In genomic region chr3:9448541-9448940, GRCm38 (mm10) we compare ENCODE assay signal across 20 mouse cellular contexts.
A peak's percentile ranks its signal among the peaks of the same experiment; 100 is the strongest.
DNase-seq lines count a peak whose midpoint lies in the region; ATAC-seq and TF ChIP-seq lines count a peak whose summit lies in the region.
"Had no signal": no experiment of that assay in that cellular context is flagged by ENCODE, and none has a peak within 500 bp of the region (broad histone marks: within the 10 kb centered on the region; RNA-seq: fewer than 3 reads in every experiment).

No protein-coding gene starts in this region.

- H3K4me1 ChIP-seq in hindbrain, postnatal 0 days (ENCODE audit: insufficient read depth, low read length): no peaks in the 10 kb centered on the region
- H3K4me1 ChIP-seq in hindbrain, embryonic 13.5 days (replicated peaks): 0 out of 2 replicates have a peak, but pooled peaks cover 6% of the 10 kb centered on the region
- no peaks in the 10 kb centered on the region for H3K4me1 ChIP-seq in lung, embryonic 14.5 days (ENCODE audit: insufficient read depth)
- H3K4me1 ChIP-seq in stomach, postnatal 0 days (replicated peaks; ENCODE audit: control insufficient read depth, insufficient read depth): no peaks in the 10 kb centered on the region
- H3K4me1 ChIP-seq: limb, embryonic 13.5 days; liver, embryonic 15.5 days had no signal

- TF ChIP-seq EP300 in stomach, postnatal 0 days (optimal IDR thresholded peaks at IDR 0.05): no peak

- no peak for DNase-seq in hindbrain, postnatal 0 days (ENCODE audit: low spot score)
- DNase-seq in lung, embryonic 14.5 days: no peak
- DNase-seq in lung, postnatal 4 days: no peak
- DNase-seq in R1 (ENCODE audit: low read depth, low spot score): peak; percentile 59
- no peak for DNase-seq in stomach, postnatal 0 days (ENCODE audit: low spot score)
- DNase-seq: adrenal gland, postnatal 36 days; cerebellum, adult 9-10 months; gastrocnemius, postnatal 36 days; kidney, adult 8-10 months; kidney, postnatal 14 days; layer of hippocampus, postnatal 36 days; lung, postnatal 14 days; right cerebral cortex, postnatal 4 days; thymus, postnatal 25 days had no signal

- peak; percentile 29 for TF ChIP-seq CTCF in hindbrain, postnatal 0 days (IDR thresholded peaks at IDR 0.05; ENCODE audit: low read depth)
- peak; percentile 22; the same call in 1 of the 2 replicates for TF ChIP-seq CTCF in lung, embryonic 14.5 days (IDR thresholded peaks at IDR 0.05; ENCODE audit: low read depth)
- peak; percentile 45 for TF ChIP-seq CTCF in stomach, postnatal 0 days (IDR thresholded peaks at IDR 0.05; ENCODE audit: low read depth)

- 99% methylated on average over 5 of the region's 5 CpGs for WGBS in hindbrain, postnatal 0 days
- WGBS in hindbrain, embryonic 13.5 days: 96% methylated on average over 5 of the region's 5 CpGs
- 88% methylated on average over 5 of the region's 5 CpGs for WGBS in lung, embryonic 14.5 days
- 97% methylated on average over 5 of the region's 5 CpGs for WGBS in stomach, postnatal 0 days

- ATAC-seq in hindbrain, postnatal 0 days: no peak
- no peak for ATAC-seq in hindbrain, embryonic 13.5 days (ENCODE audit: low FRiP score)
- ATAC-seq in lung, embryonic 14.5 days (ENCODE audit: insufficient read depth): no peak
- ATAC-seq in stomach, postnatal 0 days (ENCODE audit: low FRiP score, low TSS enrichment): no peak
- no peak for ATAC-seq in megakaryocyte, adult 5-6 weeks (ENCODE audit: poor library complexity, severe bottlenecking)
- ATAC-seq: forebrain, embryonic 16.5 days had no signal

- peaks cover 16% of the 10 kb centered on the region; the same call in 1 of the 2 replicates for H3K36me3 ChIP-seq in hindbrain, postnatal 0 days (ENCODE audit: insufficient read depth, low read length)
- peaks cover 42% of the 10 kb centered on the region for H3K36me3 ChIP-seq in hindbrain, embryonic 13.5 days
- peaks cover 36% of the 10 kb centered on the region for H3K36me3 ChIP-seq in lung, embryonic 14.5 days (ENCODE audit: insufficient read depth)
- H3K36me3 ChIP-seq in stomach, postnatal 0 days (ENCODE audit: control insufficient read depth, insufficient read depth, low read length): 0 out of 2 replicates have a peak, but pooled peaks cover 2% of the 10 kb centered on the region
- H3K36me3 ChIP-seq: liver, embryonic 15.5 days had no signal

- H3K9ac ChIP-seq in hindbrain, postnatal 0 days (replicated peaks; ENCODE audit: low read length): no peak overlapping the region
- H3K9ac ChIP-seq in hindbrain, embryonic 13.5 days: no peak overlapping the region
- H3K9ac ChIP-seq in lung, embryonic 14.5 days: no peak overlapping the region
- no peak overlapping the region for H3K9ac ChIP-seq in stomach, postnatal 0 days (ENCODE audit: low read length)
- H3K9ac ChIP-seq: limb, embryonic 13.5 days; liver, embryonic 15.5 days had no signal

- H3K27ac ChIP-seq in hindbrain, postnatal 0 days: no peak overlapping the region
- no peak overlapping the region for H3K27ac ChIP-seq in hindbrain, embryonic 13.5 days
- no peak overlapping the region for H3K27ac ChIP-seq in lung, embryonic 14.5 days (ENCODE audit: low read depth)
- H3K27ac ChIP-seq in stomach, postnatal 0 days (replicated peaks): no peak overlapping the region
- H3K27ac ChIP-seq: limb, embryonic 13.5 days; liver, embryonic 15.5 days had no signal

- no peaks in the 10 kb centered on the region for H3K9me3 ChIP-seq in hindbrain, postnatal 0 days (ENCODE audit: low read length)
- 0 out of 2 replicates have a peak, but pooled peaks cover 3% of the 10 kb centered on the region for H3K9me3 ChIP-seq in hindbrain, embryonic 13.5 days
- H3K9me3 ChIP-seq in lung, embryonic 14.5 days (ENCODE audit: low read depth, low read length): no peaks in the 10 kb centered on the region
- no peaks in the 10 kb centered on the region for H3K9me3 ChIP-seq in stomach, postnatal 0 days (ENCODE audit: control insufficient read depth, low read length)
- H3K9me3 ChIP-seq: liver, embryonic 15.5 days had no signal

- H3K4me3 ChIP-seq in hindbrain, postnatal 0 days (ENCODE audit: low read length): no peak overlapping the region
- H3K4me3 ChIP-seq in hindbrain, embryonic 13.5 days: no peak overlapping the region
- H3K4me3 ChIP-seq in lung, embryonic 14.5 days (ENCODE audit: low read depth, low read length): no peak overlapping the region
- H3K4me3 ChIP-seq in stomach, postnatal 0 days (ENCODE audit: low read depth, low read length): no peak overlapping the region
- H3K4me3 ChIP-seq: limb, embryonic 13.5 days; liver, embryonic 15.5 days; megakaryocyte, embryonic 14.5 days had no signal

- no peaks in the 10 kb centered on the region for H3K27me3 ChIP-seq in hindbrain, postnatal 0 days (ENCODE audit: insufficient read depth, low read length)
- no peaks in the 10 kb centered on the region for H3K27me3 ChIP-seq in hindbrain, embryonic 13.5 days
- H3K27me3 ChIP-seq in lung, embryonic 14.5 days (ENCODE audit: insufficient read depth, low read length): no peaks in the 10 kb centered on the region
- H3K27me3 ChIP-seq in stomach, postnatal 0 days (ENCODE audit: control insufficient read depth, insufficient read depth, low read length): no peaks in the 10 kb centered on the region
- H3K27me3 ChIP-seq: limb, embryonic 13.5 days; liver, embryonic 15.5 days had no signal

- no peak overlapping the region for H3K4me2 ChIP-seq in hindbrain, postnatal 0 days (ENCODE audit: low read depth, low read length)
- H3K4me2 ChIP-seq in hindbrain, embryonic 13.5 days: no peak overlapping the region
- H3K4me2 ChIP-seq in lung, embryonic 14.5 days: no peak overlapping the region
- no peak overlapping the region for H3K4me2 ChIP-seq in stomach, postnatal 0 days (replicated peaks; ENCODE audit: low read depth)
- H3K4me2 ChIP-seq: limb, embryonic 13.5 days; liver, embryonic 15.5 days had no signal
